Mouse (Mus musculus) heart, embryonic 12.5 days (tissue): ENCODE measurements around the gene Nsg1. TPM values are rescaled to one million over a fixed set of nuclear protein-coding genes. Genes with fewer than 3 reads are reported as not detected.

Source experiments
- ATAC-seq: fragments of 200-750 bp; cut with Nextera tagmentation; 2 replicates; pipeline ENCODE4 v1.8.0; 2017; ENCODE audit warnings: moderate TSS enrichment, moderate library complexity; ENCODE audit not compliant: insufficient number of reproducible peaks, low FRiP score
- H3K27ac ChIP-seq: fragments of 300-500 bp; sonication (generic); 2 replicates; pipeline ENCODE4 v1.5.1; 2016; ENCODE audit warnings: mild to moderate bottlenecking, moderate library complexity; ENCODE audit not compliant: poor library complexity, severe bottlenecking
- H3K27me3 ChIP-seq: fragments of 300-500 bp; sonication (generic); replicated peaks from 2 replicates; pipeline ENCODE4 v1.6.1; 2016; ENCODE audit warnings: mild to moderate bottlenecking, moderate library complexity
- H3K36me3 ChIP-seq: fragments of 300-500 bp; sonication (generic); 2 replicates; pipeline ENCODE4 v1.6.1; 2016; ENCODE audit warnings: mild to moderate bottlenecking, moderate library complexity
- H3K4me1 ChIP-seq: fragments of 300-500 bp; sonication (generic); replicated peaks from 2 replicates; pipeline ENCODE4 v1.6.1; 2016; ENCODE audit warnings: mild to moderate bottlenecking
- H3K4me2 ChIP-seq: fragments of 300-500 bp; sonication (generic); 2 replicates; pipeline ENCODE4 v1.6.1; 2016; ENCODE audit warnings: mild to moderate bottlenecking, moderate library complexity
- H3K4me3 ChIP-seq: fragments of 300-500 bp; sonication (generic); 2 replicates; pipeline ENCODE4 v1.5.1; 2016; ENCODE audit warnings: mild to moderate bottlenecking
- H3K9ac ChIP-seq: fragments of 300-500 bp; sonication (generic); 2 replicates; pipeline ENCODE4 v1.6.1; 2016; ENCODE audit warnings: mild to moderate bottlenecking, moderate library complexity
- H3K9me3 ChIP-seq: fragments of 300-500 bp; sonication (generic); replicated peaks from 2 replicates; pipeline ENCODE4 v1.6.1; 2016; ENCODE audit warnings: mild to moderate bottlenecking, moderate library complexity
- WGBS: fragments of 180-500 bp; shearing (Covaris S2); methylation state at CpG from one replicate; pipeline ENCODE4 v1.1.7; 2016; 5-methylcytosine and 5-hydroxymethylcytosine counted together
- polyA plus RNA-seq: library from polyadenylated mRNA; unstranded; fragments of >200 nt; fragmentation: Nextera tagmentation; extraction: Ambion mirVana; gene quantifications from 2 replicates; pipeline ENCODE4 v1.2.1, GENCODE M21; 2016

Nsg1 gene
- polyA plus RNA-seq, 1 experiment from 2014 or later = 16.4 TPM

- Histone ChIP-seq H3K27me3 (peaks cover 15% of the 10 kb centered on the region), H3K4me2 (no peak overlapping the region), H3K9me3 (0 out of 2 replicates have a peak, but pooled peaks cover 13% of the 10 kb centered on the region), H3K27ac (no peak overlapping the region), H3K9ac (no peak overlapping the region), H3K36me3 (no peaks in the 10 kb centered on the region), H3K4me3 (no peak overlapping the region), H3K4me1 (no peaks in the 10 kb centered on the region)
- WGBS = 75% methylated on average over 16 of the region's 16 CpGs
- no peak for ATAC-seq
These were observed 14.7 kb upstream of the Nsg1 start for GRCm38 (mm10) chr5:38174256-38174912.

- Histone ChIP-seq H3K4me2 (no peak overlapping the region), H3K27ac (no peak overlapping the region), H3K9ac (no peak overlapping the region), H3K9me3 (0 out of 2 replicates have a peak, but pooled peaks cover 13% of the 10 kb centered on the region), H3K4me3 (no peak overlapping the region), H3K36me3 (no peaks in the 10 kb centered on the region), H3K4me1 (no peaks in the 10 kb centered on the region), H3K27me3 (peaks cover 15% of the 10 kb centered on the region)
- 40% methylated on average over 5 of the region's 5 CpGs for WGBS
- no peak for ATAC-seq
These were observed 14.1 kb upstream of the Nsg1 start for GRCm38 (mm10) chr5:38173766-38174165.

- no peak for ATAC-seq
- peaks cover 16% of the 10 kb centered on the region for H3K27me3 ChIP-seq
- H3K4me2 ChIP-seq = no peak overlapping the region
- no peaks in the 10 kb centered on the region for H3K4me1 ChIP-seq
- H3K4me3 ChIP-seq = no peak overlapping the region
- H3K27ac ChIP-seq = no peak overlapping the region
- H3K36me3 ChIP-seq = no peaks in the 10 kb centered on the region
- H3K9ac ChIP-seq = no peak overlapping the region
- WGBS = 73% methylated on average over 11 of the region's 11 CpGs
- 0 out of 2 replicates have a peak, but pooled peaks cover 10% of the 10 kb centered on the region for H3K9me3 ChIP-seq
These were observed 8.8 kb upstream of the Nsg1 start for GRCm38 (mm10) chr5:38168497-38168896.

GRCm38 (mm10) chr5:38158947-38159633, 617 bp downstream of the Nsg1 start:
- peak; percentile 56 for ATAC-seq
- 0 out of 2 replicates have a peak, but pooled peaks cover 3% of the 10 kb centered on the region for H3K4me1 ChIP-seq
- H3K36me3 ChIP-seq = peaks cover 8% of the 10 kb centered on the region
- peak overlapping the region; percentile 61 for H3K4me3 ChIP-seq
- H3K27me3 ChIP-seq = peaks cover 70% of the 10 kb centered on the region
- H3K9me3 ChIP-seq = no peaks in the 10 kb centered on the region
- peak overlapping the region; percentile 76 for H3K9ac ChIP-seq
- under 1% methylated on average over 79 of the region's 79 CpGs for WGBS
- H3K4me2 ChIP-seq = peak overlapping the region; percentile 95
- H3K27ac ChIP-seq = no peak overlapping the region

GRCm38 (mm10) chr5:38158501-38158946, 1.2 kb downstream of the Nsg1 start:
- no peak overlapping the region for H3K27ac ChIP-seq
- 5% methylated on average over 17 of the region's 17 CpGs for WGBS
- no peak for ATAC-seq

GRCm38 (mm10) chr5:38157481-38158020, 2.2 kb downstream of the Nsg1 start:
- H3K9me3 ChIP-seq = no peaks in the 10 kb centered on the region
- peaks cover 11% of the 10 kb centered on the region for H3K36me3 ChIP-seq
- no peak overlapping the region for H3K9ac ChIP-seq
- 63% methylated on average over 9 of the region's 9 CpGs for WGBS
- 0 out of 2 replicates have a peak, but pooled peaks cover 3% of the 10 kb centered on the region for H3K4me1 ChIP-seq
- no peak overlapping the region for H3K4me2 ChIP-seq
- no peak overlapping the region for H3K4me3 ChIP-seq
- H3K27me3 ChIP-seq = peaks cover 60% of the 10 kb centered on the region
- no peak overlapping the region for H3K27ac ChIP-seq
- no peak for ATAC-seq

More at GRCm38 (mm10) chr5:38158501-38158946, 1.2 kb downstream of the Nsg1 start:
- H3K4me3 ChIP-seq = peak overlapping the region; percentile 61
- H3K9me3 ChIP-seq = no peaks in the 10 kb centered on the region
- peaks cover 70% of the 10 kb centered on the region for H3K27me3 ChIP-seq
- peak overlapping the region; percentile 95 for H3K4me2 ChIP-seq
- peak overlapping the region; percentile 76 for H3K9ac ChIP-seq
- H3K36me3 ChIP-seq = peaks cover 8% of the 10 kb centered on the region
- 0 out of 2 replicates have a peak, but pooled peaks cover 3% of the 10 kb centered on the region for H3K4me1 ChIP-seq

GRCm38 (mm10) chr5:38153636-38154035, 6.1 kb downstream of the Nsg1 start:
- Histone ChIP-seq H3K27ac (no peak overlapping the region), H3K27me3 (peaks cover 21% of the 10 kb centered on the region), H3K36me3 (peaks cover 14% of the 10 kb centered on the region), H3K4me2 (no peak overlapping the region), H3K9me3 (no peaks in the 10 kb centered on the region), H3K4me1 (peaks cover 5% of the 10 kb centered on the region), H3K9ac (no peak overlapping the region), H3K4me3 (no peak overlapping the region)
- 85% methylated on average over 5 of the region's 5 CpGs for WGBS
- ATAC-seq = no peak

GRCm38 (mm10) chr5:38152201-38153108, 7.3 kb downstream of the Nsg1 start:
- 81% methylated on average over 10 of the region's 10 CpGs for WGBS
- no peak overlapping the region for H3K4me3 ChIP-seq
- H3K9ac ChIP-seq = no peak overlapping the region
- peaks cover 16% of the 10 kb centered on the region for H3K36me3 ChIP-seq
- H3K27me3 ChIP-seq = peaks cover 9% of the 10 kb centered on the region
- ATAC-seq = no peak
- no peaks in the 10 kb centered on the region for H3K9me3 ChIP-seq
- H3K4me1 ChIP-seq = peaks cover 5% of the 10 kb centered on the region
- H3K4me2 ChIP-seq = no peak overlapping the region
- H3K27ac ChIP-seq = no peak overlapping the region

GRCm38 (mm10) chr5:38151264-38151663, 8.4 kb downstream of the Nsg1 start:
- 63% methylated on average over 3 of the region's 3 CpGs for WGBS
- Histone ChIP-seq H3K27ac (no peak overlapping the region), H3K27me3 (no peaks in the 10 kb centered on the region; the same call in 1 of the 2 replicates), H3K4me1 (peaks cover 5% of the 10 kb centered on the region), H3K4me3 (no peak overlapping the region), H3K9ac (no peak overlapping the region), H3K36me3 (peaks cover 16% of the 10 kb centered on the region), H3K9me3 (no peaks in the 10 kb centered on the region), H3K4me2 (no peak overlapping the region)
- ATAC-seq = no peak

- no peak overlapping the region for H3K4me3 ChIP-seq
- H3K27ac ChIP-seq = no peak overlapping the region
- no peak overlapping the region for H3K4me2 ChIP-seq
- H3K4me1 ChIP-seq = peaks cover 5% of the 10 kb centered on the region
- WGBS = 68% methylated on average over 6 of the region's 6 CpGs
- H3K9ac ChIP-seq = no peak overlapping the region
- no peaks in the 10 kb centered on the region for H3K9me3 ChIP-seq
- H3K27me3 ChIP-seq = peaks cover 11% of the 10 kb centered on the region
- ATAC-seq = peak; percentile 38; the same call in 1 of the 2 replicates
- peaks cover 6% of the 10 kb centered on the region for H3K36me3 ChIP-seq
These were observed 13.2 kb downstream of the Nsg1 start for GRCm38 (mm10) chr5:38146524-38146923.
